Mouse (Mus musculus): ENCODE measurements at regions not wholly inside any gene's neighbourhood (a gene's known extent, or its start where the extent isn't known, plus 50 kb on each side); places are given as distances from the start of the nearest gene placed in this dataset.

DNA sequence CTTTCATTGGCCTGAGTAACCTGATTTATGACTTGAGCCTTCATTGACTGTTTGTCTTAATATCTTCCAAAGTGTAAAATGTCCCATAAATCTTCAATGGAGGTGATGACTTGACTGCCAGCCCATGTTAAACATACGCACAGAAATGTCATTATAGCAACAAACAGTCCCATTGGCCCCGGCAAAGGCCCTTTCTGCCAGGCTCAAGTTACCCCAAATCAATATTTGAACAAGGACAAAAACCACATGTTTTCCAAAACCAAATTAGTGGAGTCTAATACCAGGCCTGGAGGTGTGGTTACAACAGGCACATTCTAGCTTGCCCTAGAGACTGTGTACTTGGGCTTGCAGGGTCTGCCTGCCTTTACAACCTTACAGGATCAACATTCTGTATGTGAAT lies 68.2 kb upstream of the Fggy start:
- Histone ChIP-seq H3K27ac (replicated peaks) (no peak overlapping the region), H3K27me3 (no peaks in the 10 kb centered on the region), H3K4me2 (replicated peaks) (no peak overlapping the region), H3K4me3 (no peak overlapping the region), H3K9me3 (no peaks in the 10 kb centered on the region), H3K9ac (replicated peaks) (no peak overlapping the region), H3K4me1 (no peaks in the 10 kb centered on the region), H3K36me3 (no peaks in the 10 kb centered on the region)
- WGBS: 89% methylated on average over 2 of the region's 2 CpGs
- ATAC-seq (ENCODE audit: low FRiP score, low read depth): no peak

DNA sequence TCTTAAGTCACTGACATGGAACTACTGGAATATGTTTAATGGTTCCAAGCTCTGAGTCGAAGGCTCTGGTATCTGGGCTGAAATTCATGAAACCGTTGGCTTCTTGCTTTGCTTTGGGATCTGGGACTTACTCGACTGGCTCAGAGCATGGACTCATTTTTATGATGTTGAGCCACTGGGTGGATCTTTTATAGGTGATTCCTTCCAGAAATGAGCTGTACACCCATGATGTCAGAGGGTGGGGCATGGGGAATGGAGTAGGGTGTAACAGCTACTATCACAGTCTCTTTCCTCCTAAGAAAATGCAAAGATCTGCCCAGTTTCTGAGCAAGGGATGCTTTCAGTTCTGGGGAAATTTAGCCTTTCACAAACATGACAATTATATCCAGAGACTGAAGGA lies 57.0 kb upstream of the Fggy start:
- no peaks in the 10 kb centered on the region for H3K27me3 ChIP-seq
- no peaks in the 10 kb centered on the region for H3K36me3 ChIP-seq
- no peaks in the 10 kb centered on the region for H3K9me3 ChIP-seq
- no peak overlapping the region for H3K9ac ChIP-seq (replicated peaks)
- H3K27ac ChIP-seq (replicated peaks): no peak overlapping the region
- no peak overlapping the region for H3K4me3 ChIP-seq
- no peaks in the 10 kb centered on the region for H3K4me1 ChIP-seq
- ATAC-seq (ENCODE audit: low FRiP score, low read depth): no peak
- 88% methylated on average over 3 of the region's 3 CpGs for WGBS
- H3K4me2 ChIP-seq (replicated peaks): no peak overlapping the region

DNA sequence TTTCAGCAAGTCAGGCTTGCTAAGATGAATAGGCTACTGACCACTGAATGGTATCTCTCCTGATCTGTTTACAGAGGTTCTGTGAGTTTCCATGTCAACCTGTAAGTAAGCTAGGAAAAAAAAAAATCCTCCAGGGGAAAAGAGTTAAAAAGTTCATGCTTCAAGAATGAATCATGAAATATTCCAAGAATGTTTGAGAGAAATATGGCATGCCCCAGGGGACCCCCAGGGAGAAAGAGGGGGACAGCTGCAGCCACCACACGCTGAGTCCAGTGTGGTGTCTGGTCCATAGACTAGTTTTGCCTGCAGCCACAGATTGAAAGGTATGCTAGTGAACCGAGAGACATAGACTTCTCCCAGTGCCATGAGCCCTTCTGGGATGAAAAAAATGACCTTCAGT lies 56.1 kb upstream of the Fggy start:
- Histone ChIP-seq H3K4me3 (no peak overlapping the region), H3K27ac (replicated peaks) (no peak overlapping the region), H3K27me3 (no peaks in the 10 kb centered on the region), H3K9me3 (no peaks in the 10 kb centered on the region), H3K9ac (replicated peaks) (no peak overlapping the region), H3K4me1 (no peaks in the 10 kb centered on the region), H3K36me3 (no peaks in the 10 kb centered on the region), H3K4me2 (replicated peaks) (no peak overlapping the region)
- ATAC-seq (ENCODE audit: low FRiP score, low read depth): no peak
- WGBS: 53% methylated on average over 2 of the region's 2 CpGs

DNA sequence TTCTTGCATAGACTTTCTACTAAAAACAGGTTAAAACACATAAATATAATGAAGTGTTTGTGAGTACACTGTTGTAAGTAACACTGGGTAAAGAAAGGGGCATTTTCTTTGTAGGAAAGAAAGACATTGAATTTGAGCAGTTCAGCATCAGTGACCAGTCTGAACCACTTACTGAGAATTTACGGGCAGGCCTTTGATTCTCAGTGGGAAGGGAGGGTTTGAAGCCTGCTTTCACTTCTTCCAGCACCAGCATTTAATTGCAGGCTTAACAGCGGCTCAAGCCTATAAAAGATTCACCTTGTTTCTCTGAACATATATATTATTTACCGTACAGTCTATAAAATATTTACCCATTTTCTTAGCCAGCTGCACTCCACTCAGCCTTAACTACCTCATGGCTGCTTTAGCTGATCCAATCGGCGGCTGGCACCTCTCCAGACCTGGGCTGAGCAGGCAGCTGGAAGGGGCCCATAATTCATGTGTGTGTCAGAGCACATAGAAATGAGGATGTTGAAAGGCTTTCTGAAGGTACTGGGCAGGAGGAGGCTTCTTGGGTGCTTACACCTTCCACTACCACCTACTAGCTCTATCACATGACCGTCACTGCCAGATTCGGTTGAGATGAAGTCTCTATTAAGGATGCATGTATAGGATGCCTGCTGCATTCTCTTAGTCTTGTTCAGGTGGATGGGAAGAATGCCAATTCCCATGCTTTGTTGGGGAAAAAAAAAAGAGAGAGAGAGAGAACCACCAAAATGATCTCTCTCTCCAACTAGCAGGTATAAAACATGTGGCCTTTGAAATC lies 50.0 kb upstream of the Fggy start:
- WGBS: 72% methylated on average over 7 of the region's 7 CpGs
- Histone ChIP-seq H3K9me3 (no peaks in the 10 kb centered on the region), H3K9ac (replicated peaks) (no peak overlapping the region), H3K4me3 (no peak overlapping the region), H3K27ac (replicated peaks) (no peak overlapping the region), H3K27me3 (no peaks in the 10 kb centered on the region), H3K36me3 (no peaks in the 10 kb centered on the region), H3K4me1 (peaks cover 5% of the 10 kb centered on the region; the same call in 1 of the 2 replicates), H3K4me2 (replicated peaks) (no peak overlapping the region)
- ATAC-seq (ENCODE audit: low FRiP score, low read depth): peak; percentile 70

Measured in midbrain, embryonic 12.5 days (tissue).